Mouse (Mus musculus) spleen, adult 10 weeks (tissue): ENCODE data around the gene Sapcd2. TPM values are rescaled to one million over a fixed set of nuclear protein-coding genes. Genes with fewer than 3 reads are reported as not detected.

ENCODE experiments used
- polyA plus RNA-seq: library from polyadenylated mRNA; stranded (reverse); fragments of 350-450 nt; fragmentation: Illumina TruSeq; extraction: RNeasy Lipid Tissue Mini Kit (QIAGEN cat#74804); gene quantifications from one replicate; pipeline ENCODE4 v1.2.3, GENCODE M21; 2015; ENCODE audit warnings: low replicate concordance; ENCODE audit not compliant: insufficient read depth

Gene Sapcd2
- polyA plus RNA-seq = 0.75 TPM

GRCm38 (mm10) chr2:25371764-25372643, at the start of gene Sapcd2:
Gene Sapcd2 (plus strand): TSS chr2:25372321.

GRCm38 (mm10) chr2:25332286-25333160, 39.6 kb upstream of the Sapcd2 start, which contains the start of gene Man1b1:
Gene Man1b1 (plus strand): TSS chr2:25332338.

GRCm38 (mm10) chr2:25356208-25357079, 15.7 kb upstream of the Sapcd2 start, which contains the start of gene Dpp7:
Gene Dpp7 (minus strand): TSS chr2:25356359.

GRCm38 (mm10) chr2:25365091-25365761, 6.9 kb upstream of the Sapcd2 start, which contains the start of gene Uap1l1:
Gene Uap1l1 (minus strand): TSS chr2:25365682.

GRCm38 (mm10) chr2:25395721-25396596, 23.8 kb downstream of the Sapcd2 start, which contains the start of gene Entpd2:
Gene Entpd2 (plus strand): TSS chr2:25395874.

GRCm38 (mm10) chr2:25399051-25399450, 26.9 kb downstream of the Sapcd2 start, which contains the start of gene Npdc1:
Gene Npdc1 (plus strand): TSS chr2:25399351.

GRCm38 (mm10) chr2:25422587-25423410, 50.7 kb downstream of the Sapcd2 start, which contains the start of gene Fut7:
Gene Fut7 (plus strand): TSS chr2:25423267.

Other genes starting within 250 kb of the Sapcd2 start
- gene Nrarp, start 191.6 kb upstream of the Sapcd2 start, polyA plus RNA-seq = 4.6 TPM
- 31.7 TPM for gene Tor4a, start 175.4 kb upstream of the Sapcd2 start, polyA plus RNA-seq
- gene Nelfb, start 160.8 kb upstream of the Sapcd2 start, polyA plus RNA-seq = 52.5 TPM
- gene Stpg3, start 157.7 kb upstream of the Sapcd2 start, polyA plus RNA-seq = not detected
- not detected for gene Fam166a, start 153.6 kb upstream of the Sapcd2 start, polyA plus RNA-seq
- gene Tubb4b, start 147.6 kb upstream of the Sapcd2 start, polyA plus RNA-seq = 108 TPM
- gene Slc34a3, start 138.0 kb upstream of the Sapcd2 start, polyA plus RNA-seq = not detected
- gene Rnf224, start 135.5 kb upstream of the Sapcd2 start, polyA plus RNA-seq = not detected
- 0.18 TPM for gene Rnf208, start 130.1 kb upstream of the Sapcd2 start, polyA plus RNA-seq
- not detected for gene Cysrt1, start 129.9 kb upstream of the Sapcd2 start, polyA plus RNA-seq
- gene AL732309.1, start 125.5 kb upstream of the Sapcd2 start, polyA plus RNA-seq = 8.7 TPM
- gene Tmem203, start 116.9 kb upstream of the Sapcd2 start, polyA plus RNA-seq = 3.6 TPM
- 5.7 TPM for gene Tprn, start 109.7 kb upstream of the Sapcd2 start, polyA plus RNA-seq
- gene Ssna1, start 99.9 kb upstream of the Sapcd2 start, polyA plus RNA-seq = 30.6 TPM
- gene Anapc2, start 99.8 kb upstream of the Sapcd2 start, polyA plus RNA-seq = 58.0 TPM
- not detected for gene Tmem210, start 84.2 kb upstream of the Sapcd2 start, polyA plus RNA-seq
- gene Lrrc26, start 82.4 kb upstream of the Sapcd2 start, polyA plus RNA-seq = not detected
- not detected for gene Grin1, start 53.1 kb upstream of the Sapcd2 start, polyA plus RNA-seq
- gene Man1b1, start 40.0 kb upstream of the Sapcd2 start, polyA plus RNA-seq = 62.7 TPM
- gene Dpp7, start 16.0 kb upstream of the Sapcd2 start, polyA plus RNA-seq = 30.6 TPM
- 14.4 TPM for gene Uap1l1, start 6.6 kb upstream of the Sapcd2 start, polyA plus RNA-seq
- gene Entpd2, start 23.6 kb downstream of the Sapcd2 start, polyA plus RNA-seq = 1.2 TPM
- gene Npdc1, start 27.0 kb downstream of the Sapcd2 start, polyA plus RNA-seq = 12.1 TPM
- gene Fut7, start 50.9 kb downstream of the Sapcd2 start, polyA plus RNA-seq = 1.4 TPM
- 17.7 TPM for gene Abca2, start 56.4 kb downstream of the Sapcd2 start, polyA plus RNA-seq
- not detected for gene Clic3, start 84.5 kb downstream of the Sapcd2 start, polyA plus RNA-seq
- gene Paxx, start 88.8 kb downstream of the Sapcd2 start, polyA plus RNA-seq = 33.9 TPM
- gene Ptgds, start 97.7 kb downstream of the Sapcd2 start, polyA plus RNA-seq = not detected
- not detected for gene Lcn12, start 121.6 kb downstream of the Sapcd2 start, polyA plus RNA-seq
- 33.4 TPM for gene Fbxw5, start 128.4 kb downstream of the Sapcd2 start, polyA plus RNA-seq
- gene C8g, start 129.4 kb downstream of the Sapcd2 start, polyA plus RNA-seq = 0.72 TPM
- 24.0 TPM for gene Traf2, start 174.6 kb downstream of the Sapcd2 start, polyA plus RNA-seq
- 41.3 TPM for gene Edf1, start 185.5 kb downstream of the Sapcd2 start, polyA plus RNA-seq
- gene Mamdc4, start 202.5 kb downstream of the Sapcd2 start, polyA plus RNA-seq = 0.43 TPM
- gene Phpt1, start 202.9 kb downstream of the Sapcd2 start, polyA plus RNA-seq = 21.0 TPM
- gene Ajm1, start 209.4 kb downstream of the Sapcd2 start, polyA plus RNA-seq = 0.72 TPM
- 59.4 TPM for gene Rabl6, start 236.2 kb downstream of the Sapcd2 start, polyA plus RNA-seq
- gene Ccdc183, start 245.4 kb downstream of the Sapcd2 start, polyA plus RNA-seq = not detected
- 14.0 TPM for gene Tmem141, start 249.7 kb downstream of the Sapcd2 start, polyA plus RNA-seq